Mouse (Mus musculus): ENCODE results near the gene Dtl.

- TF ChIP-seq POLR2A (IDR thresholded peaks at IDR 0.05; ENCODE audit: borderline replicate concordance, extremely low read depth, insufficient read depth, insufficient read length, poor library complexity, severe bottlenecking) (no peak), CTCF (IDR thresholded peaks at IDR 0.05; ENCODE audit: borderline replicate concordance, extremely low read depth, insufficient read depth, insufficient read length) (no peak)
Observed at GRCm38 (mm10) chr1:191617589-191617988, 42.2 kb upstream of the Dtl start.

Measured in brain, embryonic 14.5 days (tissue).